Mouse (Mus musculus): ENCODE results near the gene Stx8. TPM values are rescaled to one million over a fixed set of nuclear protein-coding genes. Genes with fewer than 3 reads are reported as not detected.

Gene Stx8
- polyA plus RNA-seq, 1 experiment from 2014 or later, result 59.7 TPM

DNA sequence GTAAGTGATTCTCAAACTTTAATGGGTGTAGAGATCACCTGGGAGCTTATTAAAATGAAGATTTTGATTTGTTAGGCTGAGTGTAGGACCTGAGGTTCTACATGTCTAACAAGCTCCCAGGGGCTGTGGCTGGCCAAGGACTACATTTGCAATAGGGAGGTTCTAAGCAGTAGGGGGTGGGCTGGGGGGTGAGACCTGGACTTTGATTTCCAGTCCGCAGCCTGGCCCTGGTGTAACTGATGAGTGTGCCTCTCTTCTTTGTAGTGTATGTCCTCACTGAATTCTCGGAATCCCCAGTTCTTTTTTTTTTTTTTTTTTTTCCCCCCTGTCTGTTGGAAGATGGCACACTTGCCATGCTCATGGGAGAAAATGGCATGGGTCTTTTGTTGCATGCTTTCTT is 109.3 kb downstream of the Stx8 start:
- ATAC-seq, result no peak
- 70% methylated on average over 2 of the region's 2 CpGs for WGBS
- Histone ChIP-seq H3K27me3 (replicated peaks) (no peaks in the 10 kb centered on the region), H3K27ac (no peak overlapping the region), H3K4me1 (replicated peaks) (peaks cover 11% of the 10 kb centered on the region), H3K36me3 (no peaks in the 10 kb centered on the region), H3K4me2 (replicated peaks) (no peak overlapping the region), H3K9me3 (no peaks in the 10 kb centered on the region), H3K9ac (no peak overlapping the region), H3K4me3 (replicated peaks) (no peak overlapping the region)

- no peak for ATAC-seq
- Histone ChIP-seq H3K27me3 (replicated peaks) (no peaks in the 10 kb centered on the region), H3K9ac (no peak overlapping the region), H3K4me1 (replicated peaks) (no peaks in the 10 kb centered on the region; the same call in 1 of the 2 replicates), H3K36me3 (no peaks in the 10 kb centered on the region), H3K4me3 (replicated peaks) (no peak overlapping the region), H3K9me3 (no peaks in the 10 kb centered on the region), H3K27ac (no peak overlapping the region), H3K4me2 (replicated peaks) (no peak overlapping the region)
- WGBS, result 75% methylated on average over 2 of the region's 2 CpGs
Observed at GRCm38 (mm10) chr11:68079756-68080155, 113.8 kb downstream of the Stx8 start.

- H3K9me3 ChIP-seq, result no peaks in the 10 kb centered on the region
- H3K4me1 ChIP-seq (replicated peaks), result no peaks in the 10 kb centered on the region; the same call in 1 of the 2 replicates
- H3K4me2 ChIP-seq (replicated peaks), result no peak overlapping the region
- ATAC-seq, result no peak
- H3K4me3 ChIP-seq (replicated peaks), result no peak overlapping the region
- no peaks in the 10 kb centered on the region for H3K36me3 ChIP-seq
- no peak overlapping the region for H3K27ac ChIP-seq
- H3K27me3 ChIP-seq (replicated peaks), result no peaks in the 10 kb centered on the region
- no peak overlapping the region for H3K9ac ChIP-seq
- WGBS, result 83% methylated on average over 2 of the region's 2 CpGs
Observed at GRCm38 (mm10) chr11:68080999-68081398, 115.0 kb downstream of the Stx8 start.

DNA sequence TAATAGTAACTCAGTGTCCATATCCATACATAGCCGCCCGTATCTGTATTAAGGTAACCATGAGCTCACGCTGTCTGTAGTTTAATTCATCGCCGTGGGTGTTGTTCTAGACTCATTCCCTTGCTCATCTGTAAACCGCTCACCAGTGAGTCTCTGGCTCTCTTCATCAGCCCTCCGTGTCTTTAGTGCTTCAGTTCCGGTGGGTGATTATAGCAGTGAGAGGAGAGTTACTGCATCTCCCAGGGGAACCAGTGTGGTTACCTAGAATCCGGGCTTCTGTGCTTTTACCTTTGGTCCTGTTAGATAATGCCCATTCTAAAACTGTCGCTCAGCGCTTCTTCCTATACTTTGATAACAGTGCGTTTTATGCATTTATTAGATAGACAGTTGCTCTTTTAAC is 116.8 kb downstream of the Stx8 start:
- no peaks in the 10 kb centered on the region for H3K27me3 ChIP-seq (replicated peaks)
- no peak overlapping the region for H3K27ac ChIP-seq
- WGBS, result 83% methylated on average over 12 of the region's 12 CpGs
- no peaks in the 10 kb centered on the region for H3K9me3 ChIP-seq
- no peaks in the 10 kb centered on the region for H3K36me3 ChIP-seq
- no peak overlapping the region for H3K4me2 ChIP-seq (replicated peaks)
- H3K4me3 ChIP-seq (replicated peaks), result no peak overlapping the region
- no peak for ATAC-seq
- H3K4me1 ChIP-seq (replicated peaks), result peaks cover 4% of the 10 kb centered on the region; the same call in 1 of the 2 replicates
- no peak overlapping the region for H3K9ac ChIP-seq

- 48% methylated on average over 6 of the region's 6 CpGs for whole genome bisulfite sequencing
Observed at GRCm38 (mm10) chr11:68083562-68083961, 117.6 kb downstream of the Stx8 start.

GRCm38 (mm10) chr11:68086221-68086620 is 120.2 kb downstream of the Stx8 start:
- no peak overlapping the region for H3K4me3 ChIP-seq (replicated peaks)
- peaks cover 15% of the 10 kb centered on the region for H3K4me1 ChIP-seq (replicated peaks)
- H3K27ac ChIP-seq, result peak overlapping the region; percentile 62
- peak; percentile 70 for ATAC-seq
- no peaks in the 10 kb centered on the region for H3K36me3 ChIP-seq
- H3K4me2 ChIP-seq (replicated peaks), result 0 out of 2 replicates have a peak overlapping the region, but pooled peaks have one; percentile 11
- H3K9me3 ChIP-seq, result no peaks in the 10 kb centered on the region
- no peak overlapping the region for H3K9ac ChIP-seq
- WGBS, result 33% methylated on average over 9 of the region's 9 CpGs
- no peaks in the 10 kb centered on the region for H3K27me3 ChIP-seq (replicated peaks)

More at GRCm38 (mm10) chr11:68083562-68083961, 117.6 kb downstream of the Stx8 start:
- Histone ChIP-seq H3K27ac (no peak overlapping the region), H3K36me3 (no peaks in the 10 kb centered on the region), H3K9me3 (no peaks in the 10 kb centered on the region), H3K4me1 (replicated peaks) (peaks cover 4% of the 10 kb centered on the region; the same call in 1 of the 2 replicates), H3K27me3 (replicated peaks) (no peaks in the 10 kb centered on the region), H3K4me2 (replicated peaks) (no peak overlapping the region), H3K4me3 (replicated peaks) (no peak overlapping the region), H3K9ac (no peak overlapping the region)
- ATAC-seq, result no peak

DNA sequence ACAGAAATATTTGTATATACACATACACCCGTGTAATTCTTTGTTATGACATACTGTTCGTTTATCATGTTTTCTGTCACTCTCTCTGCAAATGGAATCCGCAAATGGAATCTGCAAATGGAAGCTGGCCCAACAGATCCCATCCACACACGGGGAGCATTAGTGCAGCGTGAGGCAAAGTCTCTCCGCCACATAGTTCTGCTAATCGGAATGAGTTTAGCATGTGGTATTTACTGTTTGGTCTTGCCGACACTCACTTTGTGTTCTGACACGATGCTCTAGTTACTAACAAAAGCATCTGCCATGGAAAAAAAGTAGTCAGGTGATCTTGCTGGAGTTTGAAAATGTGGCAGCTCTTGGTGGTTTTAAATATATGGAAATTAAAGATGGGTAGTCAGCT is 123.4 kb downstream of the Stx8 start:
- H3K9ac ChIP-seq, result no peak overlapping the region
- H3K36me3 ChIP-seq, result no peaks in the 10 kb centered on the region
- no peak overlapping the region for H3K4me2 ChIP-seq (replicated peaks)
- ATAC-seq, result no peak
- H3K4me1 ChIP-seq (replicated peaks), result peaks cover 15% of the 10 kb centered on the region
- no peak overlapping the region for H3K27ac ChIP-seq
- H3K27me3 ChIP-seq (replicated peaks), result no peaks in the 10 kb centered on the region
- WGBS, result 49% methylated on average over 9 of the region's 9 CpGs
- no peaks in the 10 kb centered on the region for H3K9me3 ChIP-seq
- no peak overlapping the region for H3K4me3 ChIP-seq (replicated peaks)

GRCm38 (mm10) chr11:68089885-68090592 is 124.0 kb downstream of the Stx8 start:
- Histone ChIP-seq H3K9me3 (no peaks in the 10 kb centered on the region), H3K27ac (0 out of 2 replicates have a peak overlapping the region, but pooled peaks have one; percentile 36), H3K36me3 (no peaks in the 10 kb centered on the region), H3K9ac (no peak overlapping the region), H3K4me1 (replicated peaks) (peaks cover 15% of the 10 kb centered on the region), H3K4me3 (replicated peaks) (no peak overlapping the region), H3K27me3 (replicated peaks) (no peaks in the 10 kb centered on the region), H3K4me2 (replicated peaks) (no peak overlapping the region; the same call in 1 of the 2 replicates)
- WGBS, result 23% methylated on average over 13 of the region's 13 CpGs
- peak; percentile 63 for ATAC-seq

DNA sequence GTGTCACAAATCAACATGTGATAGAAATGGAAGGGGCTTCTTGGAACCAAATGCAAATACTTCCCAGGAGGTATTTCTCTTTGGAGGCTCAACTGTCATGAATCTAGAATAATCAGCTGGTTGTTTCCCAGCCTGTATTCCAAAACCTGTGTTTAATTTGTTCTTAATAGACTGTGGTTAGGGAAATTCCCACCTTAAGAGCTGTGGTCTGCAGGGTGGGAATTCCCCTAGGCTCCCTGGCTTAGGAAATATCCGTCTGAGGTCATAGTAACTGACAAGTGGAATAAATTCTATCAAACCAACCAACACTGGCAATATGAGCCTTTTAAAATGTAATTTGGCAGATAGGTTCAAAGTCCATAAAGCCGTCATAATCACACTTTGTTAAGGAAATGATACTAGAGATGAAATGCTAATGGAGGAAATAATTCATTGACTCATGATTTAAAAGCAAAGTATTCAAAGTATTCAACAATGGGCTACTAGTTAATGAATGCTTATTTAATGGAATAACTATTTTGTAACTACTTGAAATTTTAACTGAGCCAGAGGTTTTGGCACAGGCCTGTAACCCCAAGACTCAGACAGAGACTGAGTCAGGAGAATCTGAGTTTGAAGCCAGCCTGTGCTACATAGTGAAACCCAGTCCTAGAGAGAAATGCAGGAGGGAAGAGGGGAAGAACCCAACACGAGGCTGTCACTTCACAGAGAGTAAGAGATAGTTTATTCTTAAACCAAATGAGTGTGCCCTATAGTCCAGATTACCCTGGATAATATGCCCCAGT is 126.2 kb downstream of the Stx8 start:
- Histone ChIP-seq H3K36me3 (no peaks in the 10 kb centered on the region), H3K9me3 (no peaks in the 10 kb centered on the region), H3K27me3 (replicated peaks) (no peaks in the 10 kb centered on the region), H3K9ac (no peak overlapping the region), H3K4me2 (replicated peaks) (no peak overlapping the region), H3K4me1 (replicated peaks) (peaks cover 11% of the 10 kb centered on the region), H3K4me3 (replicated peaks) (no peak overlapping the region), H3K27ac (no peak overlapping the region)
- 53% methylated on average over 3 of the region's 3 CpGs for WGBS
- no peak for ATAC-seq

DNA sequence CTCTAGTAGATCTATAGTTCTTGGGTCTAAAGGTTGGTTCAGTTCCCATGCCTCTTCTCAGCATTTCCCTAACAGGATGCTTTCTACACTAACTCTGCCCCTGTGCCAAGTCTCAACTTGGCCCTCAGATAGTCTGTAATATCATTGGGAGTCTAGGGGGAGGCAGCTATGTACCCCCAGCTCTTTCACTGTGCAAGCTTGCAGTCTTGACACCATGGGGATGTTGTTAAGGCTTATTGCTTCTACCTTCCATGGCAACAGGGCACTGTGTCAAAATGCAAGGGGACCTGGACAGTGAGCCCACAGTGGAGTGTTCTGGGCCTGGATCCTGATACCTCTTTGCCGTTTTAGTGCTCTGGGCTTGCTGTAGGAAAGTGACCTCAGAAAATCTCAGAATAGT is 135.6 kb downstream of the Stx8 start:
- Histone ChIP-seq H3K4me3 (replicated peaks) (no peak overlapping the region), H3K9ac (no peak overlapping the region), H3K4me2 (replicated peaks) (no peak overlapping the region), H3K27me3 (replicated peaks) (no peaks in the 10 kb centered on the region), H3K4me1 (replicated peaks) (no peaks in the 10 kb centered on the region), H3K9me3 (no peaks in the 10 kb centered on the region), H3K36me3 (no peaks in the 10 kb centered on the region), H3K27ac (no peak overlapping the region)
- 91% methylated on average over 1 of the region's 1 CpGs for WGBS
- no peak for ATAC-seq

- Histone ChIP-seq H3K4me3 (replicated peaks) (no peak overlapping the region), H3K36me3 (no peaks in the 10 kb centered on the region), H3K27ac (no peak overlapping the region), H3K4me1 (replicated peaks) (no peaks in the 10 kb centered on the region), H3K9me3 (no peaks in the 10 kb centered on the region), H3K4me2 (replicated peaks) (no peak overlapping the region), H3K27me3 (replicated peaks) (no peaks in the 10 kb centered on the region), H3K9ac (no peak overlapping the region)
- ATAC-seq, result no peak
- WGBS, result 85% methylated on average over 4 of the region's 4 CpGs
Observed at GRCm38 (mm10) chr11:68103480-68103879, 137.5 kb downstream of the Stx8 start.

DNA sequence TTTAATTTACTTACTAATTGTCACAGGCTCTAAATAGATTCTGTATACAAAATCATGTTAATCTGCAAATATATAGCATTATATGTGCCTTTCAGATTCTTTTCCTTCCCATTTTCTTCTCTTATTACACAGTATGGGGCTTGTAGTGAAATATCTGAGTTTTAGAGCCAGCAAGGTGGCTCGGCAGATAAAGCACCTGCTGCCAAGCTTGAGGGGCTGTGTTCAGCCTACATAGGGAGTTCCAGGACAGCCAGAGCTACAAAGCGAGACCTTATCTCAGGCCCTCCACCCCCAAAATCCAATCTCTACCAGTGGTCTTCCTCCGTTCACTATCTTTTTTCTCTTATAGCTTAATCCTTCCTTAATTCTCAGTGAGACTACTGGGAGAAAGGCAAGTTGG is 140.1 kb downstream of the Stx8 start:
- no peaks in the 10 kb centered on the region for H3K9me3 ChIP-seq
- H3K27ac ChIP-seq, result no peak overlapping the region
- no peak overlapping the region for H3K4me2 ChIP-seq (replicated peaks)
- H3K4me1 ChIP-seq (replicated peaks), result no peaks in the 10 kb centered on the region
- 92% methylated on average over 3 of the region's 3 CpGs for WGBS
- no peaks in the 10 kb centered on the region for H3K27me3 ChIP-seq (replicated peaks)
- ATAC-seq, result no peak
- no peaks in the 10 kb centered on the region for H3K36me3 ChIP-seq
- no peak overlapping the region for H3K9ac ChIP-seq
- H3K4me3 ChIP-seq (replicated peaks), result no peak overlapping the region

All from intestine, embryonic 15.5 days (tissue).